Mouse (Mus musculus): ENCODE measurements around the gene Dscaml1.

Dscaml1 gene

DNA sequence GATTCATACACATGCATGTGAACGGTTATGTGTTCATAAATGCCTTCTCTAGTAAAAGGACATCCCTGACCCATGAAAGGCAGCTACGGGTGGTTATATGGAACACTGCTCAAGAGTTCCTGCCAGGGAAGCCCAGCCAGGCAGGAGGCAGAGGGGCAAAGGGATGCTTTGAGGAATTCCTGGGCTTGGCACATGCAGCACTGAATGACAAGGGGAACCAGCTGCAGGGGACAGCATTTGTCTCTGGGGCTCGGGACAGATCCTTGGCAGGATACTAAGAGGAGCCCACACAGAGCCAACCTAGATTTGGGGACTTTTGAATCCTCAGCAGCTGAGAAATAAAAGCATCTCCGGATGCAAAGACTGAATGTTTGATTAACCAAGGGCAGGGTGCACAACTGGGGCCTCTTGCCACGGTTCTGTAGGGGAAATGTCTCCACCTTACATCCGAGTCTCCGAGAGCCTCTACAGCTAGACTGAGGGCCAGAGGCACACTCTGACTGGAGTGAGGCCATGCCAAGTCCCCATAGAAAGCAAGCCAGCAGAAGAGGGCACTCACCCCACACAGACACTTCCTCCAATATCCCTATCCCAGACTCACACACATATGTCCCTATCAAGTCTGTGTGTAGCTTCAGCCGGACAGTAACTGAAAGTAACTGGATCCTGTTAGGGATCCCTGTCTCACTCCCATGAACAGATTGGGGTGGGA is 251.7 kb downstream of the Dscaml1 start:
- ATAC-seq (ENCODE audit: low TSS enrichment) = peak; percentile 25

DNA sequence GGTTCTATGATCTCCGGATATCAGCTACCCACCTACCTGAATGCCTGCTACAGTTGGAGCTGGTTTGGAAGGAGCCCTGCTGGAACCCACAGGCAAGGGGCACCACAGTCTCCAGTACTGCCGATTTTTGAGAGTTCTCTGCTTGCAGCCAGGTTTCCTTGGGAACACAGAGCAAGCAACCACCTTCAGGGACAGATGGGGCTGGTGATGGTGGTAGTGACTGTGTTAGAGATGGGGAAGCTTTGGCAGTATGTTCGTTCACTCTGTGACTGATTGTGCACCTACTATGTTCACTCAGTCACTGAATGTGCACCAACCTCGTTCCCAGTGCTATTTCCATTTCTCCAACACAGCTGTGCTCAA is 252.2 kb downstream of the Dscaml1 start:
- ATAC-seq (ENCODE audit: low TSS enrichment) = peak; percentile 76

DNA sequence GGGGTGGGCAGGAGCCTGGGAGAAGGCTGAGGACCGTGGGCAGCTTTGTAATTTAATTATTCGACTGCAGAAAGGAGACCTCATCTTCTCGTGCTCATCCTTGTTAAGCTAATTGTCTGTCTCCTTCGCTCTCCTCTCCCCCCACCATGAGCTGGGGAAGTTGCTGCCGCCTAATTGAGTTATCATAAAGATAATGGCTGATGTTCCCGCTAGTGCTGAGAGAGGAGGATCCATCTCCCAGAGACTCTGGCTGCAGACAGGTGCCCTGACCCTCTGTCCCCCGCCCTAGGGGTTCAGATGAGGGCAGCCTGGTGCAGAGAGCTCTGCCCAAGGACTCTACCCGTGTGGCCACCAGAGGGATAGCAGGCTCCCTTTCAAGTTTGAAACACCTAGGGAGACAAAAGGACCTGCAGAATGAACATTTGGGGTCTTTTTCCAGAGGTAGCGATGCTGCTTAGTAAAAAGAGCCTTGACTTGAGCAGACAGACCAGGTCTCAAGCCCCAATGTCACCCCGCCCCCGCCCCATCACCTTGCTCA is 256.1 kb downstream of the Dscaml1 start:
- ATAC-seq (ENCODE audit: low TSS enrichment) = no peak

DNA sequence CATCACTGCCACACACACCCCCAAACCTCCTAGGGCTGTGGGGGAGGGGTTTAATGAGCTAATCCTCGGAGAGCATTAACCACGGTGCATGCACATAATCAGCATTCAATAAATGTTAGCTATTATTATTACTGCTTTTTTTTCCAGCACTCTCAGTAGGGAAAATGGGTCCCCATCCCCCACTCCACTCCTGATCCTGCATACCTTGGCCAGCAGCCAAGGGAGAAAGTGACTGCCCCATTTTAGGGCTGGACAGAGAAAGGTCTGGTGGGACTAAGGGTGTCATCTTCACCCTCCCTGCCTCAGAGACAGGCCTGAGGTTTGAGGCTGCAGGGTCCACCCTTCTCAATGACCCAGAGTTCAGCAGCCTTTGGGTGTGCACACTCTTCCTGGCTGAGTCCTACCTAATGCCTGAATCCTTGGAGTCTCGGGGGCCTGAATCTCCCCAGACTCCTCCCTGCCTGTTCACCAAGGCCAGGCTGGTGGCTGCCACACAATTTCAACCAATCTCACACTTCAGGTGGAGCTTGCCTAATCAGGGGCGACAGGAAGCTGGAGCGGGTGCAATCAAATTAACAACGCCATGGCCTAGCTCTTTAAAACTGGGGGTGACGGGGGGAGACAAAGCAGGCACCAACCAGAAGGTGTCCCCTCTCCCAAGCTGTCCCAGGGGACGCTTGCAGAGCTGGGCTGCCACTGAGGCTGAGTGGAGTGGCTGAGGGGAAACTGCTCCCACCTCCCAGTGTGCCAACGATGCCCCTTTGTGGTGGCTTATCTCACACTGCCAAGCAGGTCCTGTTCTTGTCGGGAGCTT is 267.2 kb downstream of the Dscaml1 start:
- ATAC-seq (ENCODE audit: low TSS enrichment) = no peak

DNA sequence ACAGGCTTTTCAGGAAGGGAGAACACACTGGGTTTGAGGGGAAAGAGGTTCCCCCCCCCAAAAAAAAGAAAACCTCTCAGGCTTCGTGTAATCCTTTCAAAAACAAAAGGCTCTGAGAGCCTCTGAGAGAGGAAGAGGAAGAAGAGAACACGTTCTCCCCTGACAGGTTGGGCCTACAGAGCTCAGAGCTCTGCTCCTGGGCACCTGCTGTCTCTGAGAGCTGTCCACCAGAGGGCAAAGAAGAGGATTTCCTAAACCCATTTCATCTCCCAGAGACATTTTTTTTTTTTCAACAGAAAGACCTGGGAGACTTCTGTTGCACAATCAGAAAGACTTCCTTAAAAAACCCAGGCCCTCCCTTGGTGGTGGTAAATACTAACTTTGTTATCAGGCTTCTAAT is 267.8 kb downstream of the Dscaml1 start:
- no peak for ATAC-seq (ENCODE audit: low TSS enrichment)

DNA sequence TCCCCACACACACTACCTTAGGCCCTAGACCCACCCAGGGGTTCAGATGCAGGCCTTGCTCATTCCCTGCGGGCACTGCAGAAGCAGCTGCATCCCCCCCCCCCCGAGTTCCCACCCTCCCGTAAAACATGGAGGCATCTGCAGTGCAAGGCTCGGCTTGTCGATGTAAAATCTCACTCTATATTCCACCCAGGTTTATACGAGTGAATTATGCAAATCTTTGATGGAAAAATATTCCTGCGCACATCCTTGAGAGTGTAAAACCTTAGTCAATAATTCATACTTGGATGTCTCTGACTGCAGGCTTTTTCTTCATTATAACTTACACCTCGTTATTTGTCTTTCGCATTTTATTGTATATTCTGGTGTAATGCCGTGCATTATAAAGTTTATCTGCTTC is 272.7 kb downstream of the Dscaml1 start:
- ATAC-seq (ENCODE audit: low TSS enrichment) = no peak

DNA sequence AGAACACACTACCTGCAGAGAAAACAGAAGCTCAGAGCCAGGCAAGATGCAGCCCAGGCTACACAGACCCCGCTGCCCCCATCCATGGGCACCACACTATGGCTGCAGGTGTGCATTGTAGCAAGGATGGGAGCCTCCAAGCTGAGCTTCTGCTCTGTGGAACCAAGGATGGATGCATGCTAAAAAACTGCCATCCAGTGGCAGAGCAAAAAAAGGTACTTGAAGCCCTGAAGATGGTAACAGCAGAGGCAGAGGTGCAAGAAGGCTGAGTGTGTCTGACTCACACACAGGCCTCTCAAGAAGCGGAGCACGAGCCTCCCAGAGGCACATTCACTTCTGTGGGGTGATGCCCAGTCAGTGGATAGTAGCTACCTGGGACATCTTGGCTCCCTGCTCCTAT is 276.8 kb downstream of the Dscaml1 start:
- ATAC-seq (ENCODE audit: low TSS enrichment) = peak; percentile 88

DNA sequence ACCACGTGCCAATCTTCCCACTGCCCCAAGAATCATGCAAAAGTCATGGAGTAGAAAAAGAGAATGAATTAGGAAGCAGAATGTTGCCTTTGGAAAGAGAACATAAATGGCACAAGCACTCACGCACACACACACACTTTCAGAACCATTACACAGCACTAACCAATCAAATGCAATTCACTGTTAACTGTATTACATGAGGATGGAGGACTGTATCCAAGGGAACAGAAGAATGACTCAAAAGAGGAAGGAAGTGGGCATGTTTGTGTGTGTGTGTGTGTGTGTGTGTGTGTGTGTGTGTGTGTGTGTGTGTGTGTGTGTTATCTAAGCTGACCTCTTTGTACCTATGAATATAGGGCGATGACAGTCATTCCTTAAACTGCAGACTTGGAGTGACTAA is 278.0 kb downstream of the Dscaml1 start:
- no peak for ATAC-seq (ENCODE audit: low TSS enrichment)

DNA sequence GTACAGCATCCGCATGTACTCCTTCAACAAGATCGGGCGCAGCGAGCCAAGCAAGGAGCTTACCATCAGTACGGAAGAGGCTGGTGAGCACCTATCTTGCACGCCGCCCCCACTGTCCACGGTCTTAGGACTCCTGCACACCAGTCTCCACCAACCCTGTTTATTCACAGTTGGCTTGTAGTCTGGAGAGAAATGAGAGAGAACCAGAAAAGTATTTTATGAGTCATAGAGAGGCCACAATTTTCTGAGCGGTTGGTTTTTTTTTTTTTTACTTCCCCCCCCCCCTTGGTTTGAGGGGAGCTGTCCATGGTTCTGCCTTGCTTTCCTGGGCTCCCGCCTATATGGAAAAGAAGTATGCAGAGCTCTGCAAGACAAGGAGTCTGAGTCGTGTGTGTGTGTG is 283.9 kb downstream of the Dscaml1 start:
- peak; percentile 74; the same call in 1 of the 2 replicates for ATAC-seq (ENCODE audit: low TSS enrichment)

DNA sequence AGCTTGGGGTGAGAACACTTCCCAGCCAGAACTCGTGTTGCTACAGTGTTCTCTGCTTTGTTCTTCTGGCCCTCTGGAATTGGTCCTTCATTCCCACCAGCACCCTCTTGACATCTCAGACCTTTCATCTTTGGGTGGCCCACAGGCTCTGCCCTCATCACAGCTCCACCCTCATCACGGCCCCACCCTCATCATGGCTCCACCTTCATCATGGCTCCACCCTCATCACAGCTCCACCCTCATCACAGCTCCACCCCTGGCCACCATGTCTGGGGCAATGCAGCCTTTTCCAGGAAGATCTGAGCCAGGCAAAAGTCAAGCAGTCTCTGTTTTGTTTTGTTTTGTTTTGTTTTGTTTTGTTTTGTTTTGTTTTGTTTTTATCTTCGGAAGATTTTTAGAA is 289.0 kb downstream of the Dscaml1 start:
- ATAC-seq (ENCODE audit: low TSS enrichment) = no peak

DNA sequence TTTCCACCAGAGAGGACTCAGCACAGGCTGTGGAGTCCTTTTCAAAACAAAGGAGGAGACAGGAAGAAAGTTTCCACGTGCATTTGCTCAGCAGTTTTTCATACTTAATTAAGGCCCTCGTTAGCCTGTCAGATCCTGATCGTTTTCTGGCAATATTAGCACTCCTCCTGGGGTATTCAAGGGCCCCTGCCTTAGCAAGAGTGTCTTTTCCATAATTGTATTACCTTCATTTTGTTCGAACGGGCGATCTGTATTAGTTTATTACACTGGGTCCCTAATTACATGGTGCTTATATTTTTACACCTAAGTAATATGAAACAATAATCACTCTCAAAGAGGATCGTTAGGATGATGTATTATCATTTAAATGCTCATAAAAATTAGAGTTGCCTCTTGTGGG is 293.6 kb downstream of the Dscaml1 start:
- no peak for ATAC-seq (ENCODE audit: low TSS enrichment)

DNA sequence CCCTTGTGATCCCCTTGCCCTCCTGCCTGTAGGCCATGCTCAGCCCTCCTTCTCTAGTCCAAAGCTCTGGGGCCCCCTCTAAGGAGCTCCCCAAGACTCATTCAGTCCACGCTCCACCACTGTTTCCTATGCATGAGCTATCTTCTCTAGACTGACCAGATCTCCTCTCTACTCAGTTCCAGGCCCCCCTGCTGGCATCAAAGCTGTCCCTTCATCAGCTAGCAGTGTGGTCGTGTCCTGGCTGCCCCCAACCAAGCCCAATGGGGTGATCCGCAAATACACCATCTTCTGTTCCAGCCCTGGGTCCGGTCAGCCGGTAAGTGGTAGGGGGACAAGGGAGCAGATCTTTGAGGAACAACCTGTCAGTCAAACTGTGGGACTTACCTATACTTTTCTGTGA is 305.4 kb downstream of the Dscaml1 start:
- ATAC-seq (ENCODE audit: low TSS enrichment) = no peak

DNA sequence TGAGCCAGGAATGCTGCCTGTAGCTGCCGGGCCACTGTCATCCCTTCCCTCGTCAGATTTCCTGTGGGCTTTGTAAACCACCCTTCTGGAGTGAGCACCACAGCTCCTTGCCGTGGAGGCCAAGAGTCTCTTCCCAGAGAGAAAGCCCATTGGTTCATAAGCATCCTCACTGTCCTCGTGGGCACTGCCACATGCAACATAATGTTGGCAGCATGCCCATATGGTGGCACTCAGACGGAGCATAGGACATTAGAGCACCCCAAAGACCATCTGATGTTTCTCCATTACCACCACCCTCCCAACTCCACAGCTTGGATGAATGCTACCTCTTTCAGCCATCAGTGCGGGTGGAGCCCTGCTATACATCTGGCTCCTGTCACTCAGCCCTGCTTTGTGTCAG is 306.8 kb downstream of the Dscaml1 start:
- no peak for ATAC-seq (ENCODE audit: low TSS enrichment)

DNA sequence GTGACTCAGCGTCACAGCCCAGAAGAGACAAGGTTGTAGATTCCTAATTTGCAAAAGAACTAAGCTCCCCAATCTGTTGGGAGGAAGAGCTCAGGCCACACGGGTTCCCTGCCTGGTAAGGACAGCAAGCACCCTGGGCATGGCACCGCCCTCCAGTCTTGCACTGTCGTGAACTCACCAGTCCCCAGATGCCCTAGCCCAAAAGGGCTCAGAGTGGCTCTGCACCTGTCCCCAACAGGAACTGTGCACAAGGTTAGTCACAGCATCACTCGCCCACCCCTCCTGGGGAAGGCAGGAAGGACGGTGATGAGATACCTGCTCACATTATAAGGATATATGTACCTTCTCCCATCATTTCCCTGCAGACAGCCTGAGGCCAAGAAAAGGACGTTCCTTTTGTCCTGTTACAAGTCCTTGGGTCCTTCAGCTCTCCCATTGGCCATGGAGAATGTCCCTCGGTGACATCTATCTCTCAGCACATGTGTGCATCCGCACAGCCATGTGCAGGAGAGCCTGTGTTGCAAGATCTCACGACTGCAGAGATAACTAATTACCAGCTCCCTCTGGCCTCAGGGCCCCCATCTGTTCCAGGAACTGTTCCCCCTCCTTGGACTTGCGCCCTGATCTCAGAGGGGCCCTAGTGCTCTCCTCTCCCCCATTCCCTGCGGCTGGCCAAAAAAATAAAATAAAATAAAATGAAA is 312.7 kb downstream of the Dscaml1 start:
- peak; percentile 23; the same call in 1 of the 2 replicates for ATAC-seq (ENCODE audit: low TSS enrichment)

DNA sequence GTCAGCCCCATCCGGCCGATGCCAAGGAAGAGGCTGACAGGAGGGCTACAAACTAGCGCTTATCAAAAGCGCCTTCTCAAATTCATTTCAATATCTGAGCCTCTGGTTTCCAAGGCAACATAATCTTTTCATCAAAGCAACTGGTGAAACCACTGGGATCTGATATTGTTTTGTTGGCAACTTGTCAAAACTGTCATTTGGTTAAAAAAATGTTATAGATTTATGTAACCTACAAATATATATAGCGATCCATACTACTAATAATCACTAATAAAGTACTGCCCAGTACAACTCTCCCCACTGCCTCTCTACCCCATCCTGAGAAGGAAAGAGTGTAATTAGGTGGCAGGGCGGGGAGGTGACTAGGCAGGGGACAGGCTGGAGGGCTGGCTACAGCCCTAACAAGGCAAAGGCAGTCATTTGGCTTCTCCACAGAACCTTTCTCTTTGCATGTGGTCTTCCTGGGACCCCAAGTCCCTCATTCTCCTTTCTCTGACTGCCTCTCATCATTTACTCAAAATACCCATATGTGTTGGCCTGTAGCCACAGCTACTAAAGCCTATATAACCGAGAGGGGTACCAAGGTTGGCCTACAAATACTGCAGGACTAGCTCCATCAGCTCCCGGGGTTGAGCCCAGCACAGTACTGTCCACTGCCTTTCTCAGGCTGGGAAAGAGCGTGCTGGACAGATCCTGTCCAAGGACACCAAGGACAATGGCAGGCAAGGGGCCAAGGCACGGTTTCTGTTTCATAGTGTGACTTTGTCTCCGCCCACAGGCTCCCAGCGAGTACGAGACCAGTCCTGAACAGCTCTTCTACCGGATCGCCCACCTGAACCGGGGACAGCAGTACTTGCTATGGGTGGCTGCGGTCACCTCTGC is 313.5 kb downstream of the Dscaml1 start:
- no peak for ATAC-seq (ENCODE audit: low TSS enrichment)

DNA sequence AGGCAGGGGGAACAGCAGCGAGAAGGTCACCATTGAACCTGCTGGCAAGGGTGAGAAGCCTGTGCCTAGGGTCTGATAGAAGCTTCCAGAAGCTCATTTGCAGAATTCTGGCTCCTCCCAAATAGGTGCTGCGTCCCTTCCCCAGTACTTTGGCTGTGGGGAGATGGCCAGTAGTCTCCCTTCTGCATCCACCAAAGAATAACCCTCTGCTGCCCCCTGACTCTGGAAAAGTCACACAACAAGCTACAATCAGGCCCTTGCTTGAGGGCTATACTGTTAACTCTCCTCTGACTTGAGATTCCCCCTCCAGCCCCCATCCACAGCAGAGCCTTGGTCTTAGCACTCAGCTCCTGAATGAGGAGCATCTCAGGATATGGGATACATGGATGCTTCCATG is 314.2 kb downstream of the Dscaml1 start:
- no peak for ATAC-seq (ENCODE audit: low TSS enrichment)

DNA sequence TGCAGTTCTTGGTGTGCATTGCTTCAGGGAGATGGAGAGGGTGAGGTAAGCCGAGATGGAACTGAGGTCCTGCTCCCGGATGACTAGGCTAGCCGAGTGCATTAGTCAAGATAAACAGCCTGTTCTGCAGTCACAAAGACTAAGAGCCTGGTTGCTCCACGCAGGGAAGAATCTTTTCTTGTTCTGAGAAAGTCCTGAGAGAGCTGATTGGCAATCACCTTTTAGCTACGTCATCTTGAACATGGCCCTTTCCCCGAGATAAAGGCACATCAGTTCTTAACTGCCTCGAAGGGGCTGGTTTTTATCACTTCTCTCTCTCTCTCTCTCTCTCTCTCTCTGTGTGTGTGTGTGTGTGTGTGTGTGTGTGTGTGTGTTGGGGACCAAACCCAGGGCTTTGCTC is 319.0 kb downstream of the Dscaml1 start:
- ATAC-seq (ENCODE audit: low TSS enrichment) = no peak

DNA sequence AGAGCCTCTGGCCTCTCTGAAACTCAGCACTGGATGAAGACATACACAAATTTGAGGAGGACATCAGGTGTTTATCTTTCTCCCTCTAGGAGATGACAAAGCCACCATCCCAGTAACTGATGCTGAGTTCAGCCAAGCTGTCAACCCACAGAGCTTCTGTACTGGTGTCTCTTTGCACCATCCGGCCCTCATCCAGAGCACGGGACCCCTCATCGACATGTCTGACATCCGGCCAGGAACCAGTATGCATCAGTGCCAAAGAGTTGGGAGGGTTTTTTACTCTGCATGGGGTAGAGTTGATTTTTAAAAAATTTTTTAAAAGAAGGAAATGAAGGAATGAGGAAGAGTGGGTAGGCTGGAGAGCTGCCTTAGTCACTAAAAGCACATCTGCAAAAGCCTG is 323.5 kb downstream of the Dscaml1 start:
- ATAC-seq (ENCODE audit: low TSS enrichment) = no peak

DNA sequence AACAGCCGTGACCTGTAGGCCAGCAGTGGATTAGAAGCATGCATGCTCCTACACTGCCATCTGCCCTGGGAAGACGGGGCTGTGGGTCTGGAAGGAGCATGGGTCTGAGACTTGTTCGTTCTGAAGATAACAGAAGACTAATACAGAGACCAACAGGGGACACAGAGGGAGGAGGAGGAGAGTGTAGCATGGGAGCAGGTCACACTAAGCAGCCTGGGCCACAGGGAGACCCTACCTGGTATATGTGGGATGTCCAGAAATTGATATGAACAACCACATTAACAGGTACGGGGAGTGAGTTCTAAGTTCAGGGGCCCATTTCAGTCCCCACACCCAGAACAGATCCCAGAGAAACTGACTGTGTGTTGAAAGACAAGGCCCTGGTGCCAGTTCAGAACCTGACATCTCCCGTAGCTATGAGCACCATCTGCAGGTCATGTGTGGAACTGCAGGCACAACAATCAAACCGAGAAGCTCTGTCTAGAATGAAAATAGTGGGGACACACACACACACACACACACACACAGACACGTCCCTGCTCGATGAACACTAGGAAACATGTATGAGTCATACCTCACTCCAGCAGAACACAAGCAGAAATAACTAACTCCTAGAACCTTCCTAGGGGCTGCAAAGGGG is 328.1 kb downstream of the Dscaml1 start:
- peak; percentile 79; the same call in 1 of the 2 replicates for ATAC-seq (ENCODE audit: low TSS enrichment)

DNA sequence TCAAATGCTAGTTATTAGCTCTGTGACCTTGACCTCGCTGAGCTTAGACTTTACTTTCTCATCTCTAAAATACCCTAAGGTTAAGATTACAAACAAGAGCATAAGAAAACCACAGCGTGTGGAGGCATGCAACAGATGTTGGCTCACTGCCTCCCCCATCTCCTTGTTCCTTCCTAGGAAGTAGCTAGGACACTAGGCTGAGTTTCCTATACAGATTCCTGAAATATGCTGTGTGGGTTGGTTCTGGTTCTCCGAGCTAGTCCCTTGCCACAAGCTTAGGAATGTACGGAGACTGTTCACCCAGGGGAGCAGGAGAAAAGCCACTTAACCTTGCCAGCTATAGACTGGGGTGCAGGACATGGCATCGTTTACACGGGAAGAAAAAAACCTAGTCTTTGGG is 339.8 kb downstream of the Dscaml1 start:
- peak; percentile 92; the same call in 1 of the 2 replicates for ATAC-seq (ENCODE audit: low TSS enrichment)

DNA sequence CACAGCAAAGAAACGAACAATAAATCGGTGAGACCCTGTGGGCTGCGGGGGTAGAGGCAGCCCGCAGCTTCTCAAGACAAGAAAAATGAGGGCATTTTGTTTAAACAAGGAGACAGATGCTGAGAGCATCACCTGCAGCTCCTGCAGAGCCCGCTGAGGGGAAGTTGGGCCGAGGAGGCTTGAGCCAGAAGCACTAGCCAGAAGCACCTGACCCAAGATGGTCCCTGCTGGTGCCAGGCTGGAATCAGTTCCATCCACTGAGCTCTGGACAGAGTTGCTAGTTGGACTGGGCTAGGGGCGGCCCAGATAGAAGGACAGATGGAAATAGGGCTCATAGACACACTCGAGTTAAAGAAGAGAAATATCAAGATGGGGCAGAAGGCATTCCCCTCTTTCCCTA is 340.7 kb downstream of the Dscaml1 start:
- ATAC-seq (ENCODE audit: low TSS enrichment) = no peak

All from frontal cortex, adult (tissue).